Mouse (Mus musculus): Measurements from ENCODE around the gene Ptprd. TPM values are rescaled to one million over a fixed set of nuclear protein-coding genes. Genes with fewer than 3 reads are reported as not detected.
A peak's percentile ranks its signal among the peaks of the same experiment; 100 is the strongest.

Gene Ptprd
- polyA plus RNA-seq, 1 experiment from 2014 or later: 51.4 TPM

DNA sequence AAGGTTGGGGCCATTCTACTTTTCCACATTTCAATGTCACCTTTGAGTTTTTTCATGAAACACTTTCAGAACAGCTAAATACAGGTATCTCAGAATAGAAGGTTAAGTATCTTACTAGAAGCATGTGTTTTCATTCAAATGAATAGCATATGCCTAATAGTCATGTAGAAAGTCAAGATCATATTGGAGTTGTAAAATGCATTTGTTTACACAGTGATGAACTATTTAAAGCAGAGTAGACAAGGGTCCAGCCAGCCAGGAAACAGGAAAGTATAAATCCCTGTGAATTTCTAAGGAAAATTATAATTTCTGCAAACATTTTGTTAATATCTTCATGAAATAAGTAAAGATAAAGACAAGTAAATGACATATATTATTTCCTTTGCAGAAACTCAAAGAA is 1970.2 kb downstream of the Ptprd start:
- H3K36me3 ChIP-seq: no peaks in the 10 kb centered on the region
- H3K4me3 ChIP-seq (replicated peaks): no peak overlapping the region
- no peaks in the 10 kb centered on the region for H3K9me3 ChIP-seq
- peaks cover 24% of the 10 kb centered on the region for H3K4me1 ChIP-seq (replicated peaks)
- no peak for ATAC-seq
- H3K9ac ChIP-seq (replicated peaks): no peak overlapping the region
- H3K27me3 ChIP-seq: no peaks in the 10 kb centered on the region
- H3K4me2 ChIP-seq (replicated peaks): no peak overlapping the region
- H3K27ac ChIP-seq: no peak overlapping the region

DNA sequence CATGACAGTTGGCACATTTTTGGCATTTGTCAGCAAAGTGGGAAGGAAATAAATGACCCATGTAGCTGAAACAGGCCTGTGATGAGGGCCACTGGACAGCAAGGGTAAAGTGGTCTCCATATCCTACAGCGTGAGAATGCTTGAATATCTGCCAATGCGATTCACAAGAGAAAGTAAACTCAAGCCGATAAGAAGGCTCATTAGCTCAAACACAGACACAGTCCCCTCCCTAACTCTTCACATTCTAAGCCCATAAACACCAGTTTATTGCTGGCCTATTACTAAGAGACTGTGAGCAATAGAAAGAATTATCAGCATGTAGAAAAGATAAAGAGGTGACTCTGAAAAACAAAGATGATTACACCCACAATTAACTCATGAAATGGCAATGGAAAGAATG is 1970.6 kb downstream of the Ptprd start:
- peaks cover 24% of the 10 kb centered on the region for H3K4me1 ChIP-seq (replicated peaks)
- no peak for ATAC-seq
- no peaks in the 10 kb centered on the region for H3K36me3 ChIP-seq
- H3K4me2 ChIP-seq (replicated peaks): no peak overlapping the region
- no peak overlapping the region for H3K4me3 ChIP-seq (replicated peaks)
- no peak overlapping the region for H3K9ac ChIP-seq (replicated peaks)
- 71% methylated on average over 3 of the region's 3 CpGs for WGBS
- H3K27me3 ChIP-seq: no peaks in the 10 kb centered on the region
- no peaks in the 10 kb centered on the region for H3K9me3 ChIP-seq
- no peak overlapping the region for H3K27ac ChIP-seq

DNA sequence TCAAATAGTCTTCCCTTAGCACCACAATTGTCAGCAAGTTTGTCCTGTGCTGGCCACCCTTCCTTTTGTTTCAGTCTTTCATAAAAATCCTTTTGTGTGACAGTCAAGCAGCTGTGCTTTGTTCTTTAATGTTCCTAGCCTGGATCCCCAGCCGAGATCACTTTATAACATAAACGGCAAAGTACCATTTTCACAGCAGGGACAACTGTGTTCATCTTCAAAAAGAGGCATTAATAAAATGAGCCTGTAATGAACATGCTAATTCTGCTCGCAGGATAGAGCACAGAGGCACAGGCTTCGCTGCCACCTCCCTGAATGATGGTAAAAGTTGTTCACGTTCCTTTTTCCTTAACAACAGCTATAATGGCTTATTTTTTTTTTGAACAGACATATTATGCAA is 1972.7 kb downstream of the Ptprd start:
- Histone ChIP-seq H3K9me3 (no peaks in the 10 kb centered on the region), H3K4me3 (replicated peaks) (no peak overlapping the region), H3K27ac (peak overlapping the region; percentile 62), H3K9ac (replicated peaks) (peak overlapping the region; percentile 42; the same call in 1 of the 2 replicates), H3K27me3 (no peaks in the 10 kb centered on the region), H3K4me1 (replicated peaks) (peaks cover 19% of the 10 kb centered on the region), H3K36me3 (no peaks in the 10 kb centered on the region), H3K4me2 (replicated peaks) (peak overlapping the region; percentile 36)
- 12% methylated on average over 5 of the region's 5 CpGs for WGBS
- ATAC-seq: peak; percentile 51; the same call in 1 of the 2 replicates

DNA sequence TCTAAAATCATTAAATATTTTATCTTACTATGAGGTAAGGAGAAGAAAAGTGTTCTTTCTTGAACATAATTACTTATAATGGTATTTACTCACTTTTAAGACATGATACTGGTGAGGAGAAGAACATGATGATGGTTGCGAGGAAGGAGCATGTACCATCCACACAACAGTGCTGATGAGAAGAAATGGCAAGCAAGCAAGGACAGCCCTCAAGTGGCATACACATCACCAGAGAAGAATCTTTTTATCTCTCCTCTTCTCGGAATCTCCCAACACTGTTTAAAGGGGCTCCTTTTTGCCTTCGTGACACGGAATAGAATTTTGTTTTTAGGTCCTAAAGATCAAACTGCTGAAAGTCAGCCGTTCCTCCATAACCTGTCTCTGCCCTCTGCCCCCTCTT is 1973.2 kb downstream of the Ptprd start:
- Histone ChIP-seq H3K9ac (replicated peaks) (no peak overlapping the region), H3K27ac (peak overlapping the region; percentile 62; the same call in 1 of the 2 replicates), H3K27me3 (no peaks in the 10 kb centered on the region), H3K4me3 (replicated peaks) (no peak overlapping the region), H3K9me3 (no peaks in the 10 kb centered on the region), H3K4me2 (replicated peaks) (peak overlapping the region; percentile 36), H3K4me1 (replicated peaks) (peaks cover 17% of the 10 kb centered on the region), H3K36me3 (no peaks in the 10 kb centered on the region)
- 0 out of 2 replicates have a peak, but pooled peaks have one; percentile 59 for ATAC-seq
- WGBS: 50% methylated on average over 5 of the region's 5 CpGs

DNA sequence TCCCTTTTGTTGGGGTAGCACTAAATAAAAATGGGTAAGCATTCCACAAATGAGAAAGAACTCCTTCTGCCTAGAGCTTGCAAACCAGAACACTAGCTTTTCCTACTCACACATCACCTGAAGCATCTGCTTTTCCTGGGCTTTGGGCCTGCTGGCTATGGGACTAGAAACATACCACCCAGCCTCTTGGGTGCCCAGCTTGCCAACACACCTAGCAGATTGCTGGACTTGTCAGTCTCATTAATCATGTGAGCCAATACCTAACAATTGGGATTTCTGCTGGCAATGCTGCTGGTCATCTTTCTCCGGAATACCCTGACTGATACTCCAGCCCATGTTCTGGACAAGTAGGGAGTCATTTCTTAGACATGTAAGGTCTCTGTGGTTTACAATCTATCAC is 1973.9 kb downstream of the Ptprd start:
- no peaks in the 10 kb centered on the region for H3K36me3 ChIP-seq
- ATAC-seq: no peak
- no peak overlapping the region for H3K4me2 ChIP-seq (replicated peaks)
- peaks cover 17% of the 10 kb centered on the region for H3K4me1 ChIP-seq (replicated peaks)
- H3K9me3 ChIP-seq: no peaks in the 10 kb centered on the region
- WGBS: 92% methylated on average over 1 of the region's 1 CpGs
- H3K9ac ChIP-seq (replicated peaks): no peak overlapping the region
- no peak overlapping the region for H3K4me3 ChIP-seq (replicated peaks)
- H3K27me3 ChIP-seq: no peaks in the 10 kb centered on the region
- no peak overlapping the region for H3K27ac ChIP-seq

DNA sequence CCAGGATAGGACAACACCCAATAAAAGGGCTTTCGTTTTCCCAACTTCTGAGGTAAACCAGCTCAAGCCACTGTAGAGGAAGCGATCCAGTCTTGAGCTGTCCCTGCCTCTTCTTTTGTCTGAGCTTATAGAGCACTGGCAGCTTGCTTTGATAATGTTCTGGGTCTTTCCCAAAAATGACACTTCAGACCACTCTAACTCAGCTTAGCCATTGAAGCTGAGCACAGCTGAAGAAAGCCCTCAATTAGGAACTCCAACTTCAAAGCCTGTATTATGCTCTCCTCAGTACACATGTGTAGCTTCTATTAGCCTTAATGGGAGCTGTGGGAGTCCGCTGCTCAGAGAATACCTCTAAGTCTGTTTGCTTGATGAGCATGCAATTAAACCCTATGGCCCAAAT is 1988.0 kb downstream of the Ptprd start:
- 34% methylated on average over 3 of the region's 3 CpGs for WGBS
- H3K4me3 ChIP-seq (replicated peaks): no peak overlapping the region
- H3K4me2 ChIP-seq (replicated peaks): no peak overlapping the region
- H3K4me1 ChIP-seq (replicated peaks): peaks cover 6% of the 10 kb centered on the region; the same call in 1 of the 2 replicates
- H3K36me3 ChIP-seq: no peaks in the 10 kb centered on the region
- no peak overlapping the region for H3K9ac ChIP-seq (replicated peaks)
- no peaks in the 10 kb centered on the region for H3K9me3 ChIP-seq
- no peak overlapping the region for H3K27ac ChIP-seq
- no peaks in the 10 kb centered on the region for H3K27me3 ChIP-seq
- peak; percentile 53; the same call in 1 of the 2 replicates for ATAC-seq

DNA sequence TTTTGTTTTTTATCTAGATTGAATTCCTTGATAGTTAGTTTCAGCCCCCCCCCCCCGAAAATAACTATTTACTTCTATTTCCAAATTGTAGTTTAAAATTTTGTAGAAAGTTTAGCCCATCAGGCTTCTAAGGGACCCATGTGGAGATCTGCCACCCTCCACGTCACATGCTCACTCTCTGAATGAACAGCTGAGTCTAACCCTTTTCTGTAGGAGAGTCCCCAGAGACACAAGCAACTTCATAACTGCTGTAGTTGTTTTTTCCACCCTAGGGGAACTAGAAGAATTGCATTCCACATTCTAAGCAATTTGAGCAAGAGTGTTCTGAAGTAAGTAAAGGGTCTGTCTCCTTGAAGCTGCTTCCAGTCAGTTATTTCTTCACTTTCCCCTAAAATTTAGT is 1989.2 kb downstream of the Ptprd start:
- H3K36me3 ChIP-seq: no peaks in the 10 kb centered on the region
- no peak overlapping the region for H3K4me2 ChIP-seq (replicated peaks)
- no peak overlapping the region for H3K9ac ChIP-seq (replicated peaks)
- H3K4me1 ChIP-seq (replicated peaks): peaks cover 8% of the 10 kb centered on the region; the same call in 1 of the 2 replicates
- H3K9me3 ChIP-seq: no peaks in the 10 kb centered on the region
- no peak overlapping the region for H3K27ac ChIP-seq
- no peaks in the 10 kb centered on the region for H3K27me3 ChIP-seq
- 53% methylated on average over 2 of the region's 2 CpGs for WGBS
- H3K4me3 ChIP-seq (replicated peaks): no peak overlapping the region
- ATAC-seq: no peak

DNA sequence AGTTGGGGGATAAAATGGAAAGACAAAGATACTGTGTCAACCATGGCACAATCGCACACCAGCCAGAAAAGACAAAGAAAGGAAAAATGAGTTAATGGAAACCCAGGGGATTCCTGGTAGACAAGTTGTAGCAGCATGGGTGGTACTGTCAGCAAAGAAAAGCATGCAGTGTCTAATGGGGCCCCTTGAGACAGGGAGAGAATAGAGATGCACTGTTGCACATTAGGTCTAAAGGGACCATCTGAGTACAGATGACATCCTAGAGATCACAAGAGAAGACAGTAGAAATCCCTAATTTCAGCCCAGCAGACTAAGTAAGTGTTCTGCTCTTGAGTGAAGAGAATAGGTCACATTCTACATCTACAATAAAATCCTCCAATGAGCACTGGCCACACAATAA is 1993.7 kb downstream of the Ptprd start:
- WGBS: 72% methylated on average over 1 of the region's 1 CpGs
- no peak overlapping the region for H3K4me2 ChIP-seq (replicated peaks)
- 0 out of 2 replicates have a peak, but pooled peaks have one; percentile 37 for ATAC-seq

DNA sequence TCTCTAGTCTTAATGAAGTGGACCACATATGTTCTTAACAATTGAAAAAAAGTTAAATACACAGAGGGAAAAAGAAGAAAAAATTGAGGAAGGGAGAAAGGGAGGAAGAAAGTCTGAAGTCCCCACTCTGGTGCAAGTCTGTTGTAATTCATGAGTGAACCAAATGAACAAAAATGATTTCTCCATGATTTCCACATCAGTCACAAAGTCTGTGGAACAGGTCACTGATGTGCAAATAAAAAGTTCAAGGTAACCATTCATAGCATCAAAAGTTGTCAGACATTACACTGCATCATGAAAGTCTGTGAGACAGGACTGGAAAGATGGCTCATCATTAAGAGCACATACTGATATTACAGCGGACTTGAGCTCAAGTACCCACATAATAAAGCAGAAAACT is 1996.6 kb downstream of the Ptprd start:
- no peak overlapping the region for H3K27ac ChIP-seq
- H3K9me3 ChIP-seq: no peaks in the 10 kb centered on the region
- WGBS: 91% methylated on average over 1 of the region's 1 CpGs
- H3K4me1 ChIP-seq (replicated peaks): 0 out of 2 replicates have a peak, but pooled peaks cover 2% of the 10 kb centered on the region
- H3K4me3 ChIP-seq (replicated peaks): no peak overlapping the region
- no peak for ATAC-seq
- H3K27me3 ChIP-seq: no peaks in the 10 kb centered on the region
- no peak overlapping the region for H3K9ac ChIP-seq (replicated peaks)
- H3K4me2 ChIP-seq (replicated peaks): no peak overlapping the region
- H3K36me3 ChIP-seq: no peaks in the 10 kb centered on the region

More for the DNA sequence above, 1993.7 kb downstream of the Ptprd start:
- no peak overlapping the region for H3K9ac ChIP-seq (replicated peaks)
- no peak overlapping the region for H3K27ac ChIP-seq
- 0 out of 2 replicates have a peak, but pooled peaks cover 2% of the 10 kb centered on the region for H3K4me1 ChIP-seq (replicated peaks)
- H3K27me3 ChIP-seq: no peaks in the 10 kb centered on the region
- no peak overlapping the region for H3K4me3 ChIP-seq (replicated peaks)
- H3K9me3 ChIP-seq: no peaks in the 10 kb centered on the region
- H3K36me3 ChIP-seq: no peaks in the 10 kb centered on the region

DNA sequence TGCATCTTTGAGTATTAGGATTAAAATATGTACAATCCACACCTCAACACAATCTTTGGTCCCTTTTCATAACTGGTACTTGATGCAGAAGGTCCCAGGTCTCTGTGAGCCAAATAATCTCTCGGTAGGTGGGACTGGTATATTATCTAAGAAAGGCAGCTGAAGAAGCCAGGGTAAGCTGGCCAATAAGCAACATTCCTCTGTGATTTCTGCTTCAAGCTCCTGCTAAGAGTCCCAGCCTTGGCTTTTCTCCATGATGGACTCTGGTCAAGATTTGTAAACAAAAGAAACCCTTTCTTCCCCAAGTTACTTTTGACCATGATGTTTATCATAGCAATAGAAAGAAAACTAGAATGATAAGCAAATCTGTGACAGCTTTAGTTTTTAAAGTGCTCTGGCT is 2012.4 kb downstream of the Ptprd start:
- no peaks in the 10 kb centered on the region for H3K27me3 ChIP-seq
- H3K9me3 ChIP-seq: no peaks in the 10 kb centered on the region
- H3K4me2 ChIP-seq (replicated peaks): no peak overlapping the region
- no peak overlapping the region for H3K27ac ChIP-seq
- H3K4me1 ChIP-seq (replicated peaks): peaks cover 11% of the 10 kb centered on the region; the same call in 1 of the 2 replicates
- ATAC-seq: no peak
- WGBS: 76% methylated on average over 1 of the region's 1 CpGs
- H3K36me3 ChIP-seq: no peaks in the 10 kb centered on the region
- no peak overlapping the region for H3K9ac ChIP-seq (replicated peaks)
- H3K4me3 ChIP-seq (replicated peaks): no peak overlapping the region

DNA sequence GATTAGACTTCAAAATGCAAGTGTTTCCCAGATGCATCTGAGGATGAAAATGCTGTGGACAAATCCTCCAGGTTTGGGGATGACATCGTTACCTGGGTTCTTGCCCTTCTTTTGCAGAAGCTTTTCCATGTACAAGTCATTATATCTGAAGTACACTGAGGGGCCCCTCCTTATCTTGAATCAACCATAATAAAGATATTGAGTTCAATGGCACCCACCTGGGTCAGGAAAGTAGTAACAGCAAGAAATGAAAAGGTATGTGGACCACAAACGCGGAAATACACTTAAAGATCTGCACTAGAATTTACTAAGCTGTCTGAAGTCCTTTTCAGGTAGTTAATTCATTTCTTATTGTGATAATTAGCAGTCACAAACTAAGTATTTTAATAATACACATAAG is 2017.0 kb downstream of the Ptprd start:
- no peak overlapping the region for H3K27ac ChIP-seq
- ATAC-seq: no peak
- no peak overlapping the region for H3K4me2 ChIP-seq (replicated peaks)
- no peaks in the 10 kb centered on the region for H3K27me3 ChIP-seq
- no peak overlapping the region for H3K9ac ChIP-seq (replicated peaks)
- WGBS: 89% methylated on average over 3 of the region's 3 CpGs
- H3K9me3 ChIP-seq: no peaks in the 10 kb centered on the region
- peaks cover 14% of the 10 kb centered on the region; the same call in 1 of the 2 replicates for H3K4me1 ChIP-seq (replicated peaks)
- H3K36me3 ChIP-seq: no peaks in the 10 kb centered on the region
- H3K4me3 ChIP-seq (replicated peaks): no peak overlapping the region

DNA sequence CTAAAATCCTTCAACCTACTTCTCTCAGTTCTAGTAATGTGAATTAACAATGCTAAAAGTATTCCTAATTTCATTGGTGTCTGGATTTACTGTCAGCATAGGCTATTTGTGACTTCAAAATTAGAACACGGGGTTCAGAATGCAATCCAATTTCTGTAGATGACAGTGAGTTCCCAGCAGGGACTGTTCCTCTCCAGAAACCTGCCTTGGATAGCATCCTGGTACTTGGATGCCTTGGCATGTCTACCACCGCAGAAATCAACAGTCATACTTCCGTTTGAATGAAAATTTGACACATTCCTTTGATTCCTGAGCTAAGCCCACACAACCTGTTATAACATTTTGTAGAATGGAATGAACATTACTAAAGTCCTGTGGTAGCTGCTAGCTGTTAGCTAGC is 2018.3 kb downstream of the Ptprd start:
- 94% methylated on average over 3 of the region's 3 CpGs for WGBS
- peaks cover 14% of the 10 kb centered on the region; the same call in 1 of the 2 replicates for H3K4me1 ChIP-seq (replicated peaks)
- no peaks in the 10 kb centered on the region for H3K36me3 ChIP-seq
- H3K27ac ChIP-seq: no peak overlapping the region
- H3K9me3 ChIP-seq: no peaks in the 10 kb centered on the region
- no peak overlapping the region for H3K9ac ChIP-seq (replicated peaks)
- no peak for ATAC-seq
- no peak overlapping the region for H3K4me3 ChIP-seq (replicated peaks)
- no peak overlapping the region for H3K4me2 ChIP-seq (replicated peaks)
- no peaks in the 10 kb centered on the region for H3K27me3 ChIP-seq

DNA sequence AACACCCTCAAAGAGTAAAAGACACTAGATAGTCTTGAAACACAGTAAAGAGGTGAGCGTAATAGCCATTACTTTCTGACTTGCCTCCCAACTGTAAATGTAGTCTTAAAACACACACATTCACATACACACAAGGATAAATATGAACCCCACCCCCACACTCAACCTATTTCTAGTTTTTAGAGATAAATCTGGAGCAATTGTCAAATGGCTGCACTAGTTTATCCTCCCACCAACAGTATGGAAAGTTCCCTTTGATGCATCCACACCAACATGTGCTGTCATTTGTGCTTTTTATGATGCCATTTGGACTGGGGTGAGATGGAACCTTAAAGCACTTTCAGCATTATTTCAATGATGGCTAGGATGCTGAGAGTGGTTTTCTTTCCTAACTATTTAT is 2019.7 kb downstream of the Ptprd start:
- no peak for ATAC-seq
- H3K4me2 ChIP-seq (replicated peaks): no peak overlapping the region
- 92% methylated on average over 1 of the region's 1 CpGs for WGBS

More for the DNA sequence above, 2019.7 kb downstream of the Ptprd start:
- Histone ChIP-seq H3K4me1 (replicated peaks) (peaks cover 14% of the 10 kb centered on the region; the same call in 1 of the 2 replicates), H3K9ac (replicated peaks) (no peak overlapping the region), H3K4me3 (replicated peaks) (no peak overlapping the region), H3K27me3 (no peaks in the 10 kb centered on the region), H3K9me3 (no peaks in the 10 kb centered on the region), H3K27ac (no peak overlapping the region), H3K36me3 (no peaks in the 10 kb centered on the region)

Data from midbrain, embryonic 13.5 days (tissue).